Mouse (Mus musculus): ENCODE measurements around the gene Mrpl2. TPM values are rescaled to one million over a fixed set of nuclear protein-coding genes. Genes with fewer than 3 reads are reported as not detected.

The Mrpl2 gene
- polyA plus RNA-seq, 1 experiment from 2014 or later: 144 TPM

- Histone ChIP-seq H3K27ac (ENCODE audit: low read depth) (no peak overlapping the region), H3K9ac (ENCODE audit: low read length) (no peak overlapping the region), H3K4me1 (replicated peaks; ENCODE audit: control insufficient read depth, insufficient read depth, low read length) (no peaks in the 10 kb centered on the region), H3K4me3 (ENCODE audit: low read depth, low read length) (no peak overlapping the region), H3K9me3 (ENCODE audit: control insufficient read depth, low read length) (no peaks in the 10 kb centered on the region), H3K4me2 (ENCODE audit: low read length) (no peak overlapping the region), H3K27me3 (replicated peaks; ENCODE audit: control insufficient read depth, insufficient read depth, low read length) (no peaks in the 10 kb centered on the region), H3K36me3 (ENCODE audit: control insufficient read depth, insufficient read depth, low read length) (peaks cover 92% of the 10 kb centered on the region)
- DNase-seq (ENCODE audit: low spot score): no peak
- no peak for ATAC-seq (replicated peaks; ENCODE audit: low FRiP score, low TSS enrichment, low read depth)
- WGBS: 91% methylated on average over 5 of the region's 5 CpGs
These were observed 16.7 kb downstream of the Mrpl2 start for GRCm38 (mm10) chr17:46662730-46663129.

- no peak overlapping the region for H3K4me3 ChIP-seq (ENCODE audit: low read depth, low read length)
- peaks cover 74% of the 10 kb centered on the region for H3K36me3 ChIP-seq (ENCODE audit: control insufficient read depth, insufficient read depth, low read length)
- ATAC-seq (replicated peaks; ENCODE audit: low FRiP score, low TSS enrichment, low read depth) (no peak), DNase-seq (ENCODE audit: low spot score) (no peak)
- no peak overlapping the region for H3K4me2 ChIP-seq (ENCODE audit: low read length)
- H3K9me3 ChIP-seq (ENCODE audit: control insufficient read depth, low read length): no peaks in the 10 kb centered on the region
- no peaks in the 10 kb centered on the region for H3K4me1 ChIP-seq (replicated peaks; ENCODE audit: control insufficient read depth, insufficient read depth, low read length)
- H3K9ac ChIP-seq (ENCODE audit: low read length): no peak overlapping the region
- WGBS: 92% methylated on average over 16 of the region's 16 CpGs
- H3K27ac ChIP-seq (ENCODE audit: low read depth): no peak overlapping the region
- H3K27me3 ChIP-seq (replicated peaks; ENCODE audit: control insufficient read depth, insufficient read depth, low read length): no peaks in the 10 kb centered on the region
These were observed 21.7 kb downstream of the Mrpl2 start for GRCm38 (mm10) chr17:46667712-46668111.

GRCm38 (mm10) chr17:46669911-46670310, 23.9 kb downstream of the Mrpl2 start:
- peaks cover 14% of the 10 kb centered on the region for H3K4me1 ChIP-seq (replicated peaks; ENCODE audit: control insufficient read depth, insufficient read depth, low read length)
- no peak overlapping the region for H3K9ac ChIP-seq (ENCODE audit: low read length)
- no peak overlapping the region for H3K4me2 ChIP-seq (ENCODE audit: low read length)
- H3K36me3 ChIP-seq (ENCODE audit: control insufficient read depth, insufficient read depth, low read length): peaks cover 56% of the 10 kb centered on the region
- H3K27ac ChIP-seq (ENCODE audit: low read depth): no peak overlapping the region
- ATAC-seq (replicated peaks; ENCODE audit: low FRiP score, low TSS enrichment, low read depth) (no peak), DNase-seq (ENCODE audit: low spot score) (no peak)
- H3K9me3 ChIP-seq (ENCODE audit: control insufficient read depth, low read length): no peaks in the 10 kb centered on the region
- WGBS: 93% methylated on average over 10 of the region's 10 CpGs
- H3K27me3 ChIP-seq (replicated peaks; ENCODE audit: control insufficient read depth, insufficient read depth, low read length): no peaks in the 10 kb centered on the region
- H3K4me3 ChIP-seq (ENCODE audit: low read depth, low read length): no peak overlapping the region

- Histone ChIP-seq H3K4me1 (replicated peaks; ENCODE audit: control insufficient read depth, insufficient read depth, low read length) (peaks cover 23% of the 10 kb centered on the region), H3K4me3 (ENCODE audit: low read depth, low read length) (peak within 1 kb of the TSS; percentile 83), H3K9me3 (ENCODE audit: control insufficient read depth, low read length) (no peaks in the 10 kb centered on the region), H3K9ac (ENCODE audit: low read length) (peak within 1 kb of the TSS; percentile 81), H3K27me3 (replicated peaks; ENCODE audit: control insufficient read depth, insufficient read depth, low read length) (no peaks in the 10 kb centered on the region), H3K36me3 (ENCODE audit: control insufficient read depth, insufficient read depth, low read length) (peaks cover 55% of the 10 kb centered on the region), H3K27ac (ENCODE audit: low read depth) (peak within 1 kb of the TSS; percentile 80), H3K4me2 (ENCODE audit: low read length) (peak within 1 kb of the TSS; percentile 85)
- DNase-seq (ENCODE audit: low spot score): peak; percentile 92
- WGBS: 1% methylated on average over 42 of the region's 43 CpGs
- peak; percentile 92 for ATAC-seq (replicated peaks; ENCODE audit: low FRiP score, low TSS enrichment, low read depth)
These were observed 28.0 kb downstream of the Mrpl2 start, which contains the start of gene Rrp36 for GRCm38 (mm10) chr17:46673850-46674529. Gene Rrp36 (minus strand): TSS chr17:46674352.

GRCm38 (mm10) chr17:46674530-46675283, 28.7 kb downstream of the Mrpl2 start:
- Histone ChIP-seq H3K9ac (ENCODE audit: low read length) (peak overlapping the region; percentile 81), H3K36me3 (ENCODE audit: control insufficient read depth, insufficient read depth, low read length) (peaks cover 47% of the 10 kb centered on the region), H3K4me1 (replicated peaks; ENCODE audit: control insufficient read depth, insufficient read depth, low read length) (peaks cover 30% of the 10 kb centered on the region), H3K4me2 (ENCODE audit: low read length) (peak overlapping the region; percentile 85), H3K27me3 (replicated peaks; ENCODE audit: control insufficient read depth, insufficient read depth, low read length) (no peaks in the 10 kb centered on the region), H3K27ac (ENCODE audit: low read depth) (peak overlapping the region; percentile 80), H3K9me3 (ENCODE audit: control insufficient read depth, low read length) (no peaks in the 10 kb centered on the region), H3K4me3 (ENCODE audit: low read depth, low read length) (peak overlapping the region; percentile 83)
- peak; percentile 32 for ATAC-seq (replicated peaks; ENCODE audit: low FRiP score, low TSS enrichment, low read depth)
- 19% methylated on average over 15 of the region's 15 CpGs for WGBS
- DNase-seq (ENCODE audit: low spot score): no peak

- peak within 1 kb of the TSS; percentile 55 for H3K9ac ChIP-seq (ENCODE audit: low read length)
- ATAC-seq (replicated peaks; ENCODE audit: low FRiP score, low TSS enrichment, low read depth) (no peak), DNase-seq (ENCODE audit: low spot score) (no peak)
- no peaks in the 10 kb centered on the region for H3K27me3 ChIP-seq (replicated peaks; ENCODE audit: control insufficient read depth, insufficient read depth, low read length)
- 78% methylated on average over 8 of the region's 9 CpGs for WGBS
- H3K4me1 ChIP-seq (replicated peaks; ENCODE audit: control insufficient read depth, insufficient read depth, low read length): peaks cover 33% of the 10 kb centered on the region
- H3K27ac ChIP-seq (ENCODE audit: low read depth): peak within 1 kb of the TSS; percentile 66; the same call in 1 of the 2 replicates
- peaks cover 38% of the 10 kb centered on the region for H3K36me3 ChIP-seq (ENCODE audit: control insufficient read depth, insufficient read depth, low read length)
- peak within 1 kb of the TSS; percentile 82 for H3K4me2 ChIP-seq (ENCODE audit: low read length)
- H3K9me3 ChIP-seq (ENCODE audit: control insufficient read depth, low read length): no peaks in the 10 kb centered on the region
- H3K4me3 ChIP-seq (ENCODE audit: low read depth, low read length): peak within 1 kb of the TSS; percentile 86
These were observed 32.4 kb downstream of the Mrpl2 start, which contains the start of gene Mea1 for GRCm38 (mm10) chr17:46678416-46678815. Gene Mea1 (plus strand): TSS chr17:46678793.

GRCm38 (mm10) chr17:46678911-46679310, 32.9 kb downstream of the Mrpl2 start:
- Histone ChIP-seq H3K4me1 (replicated peaks; ENCODE audit: control insufficient read depth, insufficient read depth, low read length) (peaks cover 30% of the 10 kb centered on the region), H3K9ac (ENCODE audit: low read length) (peak overlapping the region; percentile 55; the same call in 1 of the 2 replicates), H3K36me3 (ENCODE audit: control insufficient read depth, insufficient read depth, low read length) (peaks cover 43% of the 10 kb centered on the region)

GRCm38 (mm10) chr17:46679843-46680759, 34.1 kb downstream of the Mrpl2 start:
- Histone ChIP-seq H3K9me3 (ENCODE audit: control insufficient read depth, low read length) (no peaks in the 10 kb centered on the region), H3K4me3 (ENCODE audit: low read depth, low read length) (peak overlapping the region; percentile 86), H3K27me3 (replicated peaks; ENCODE audit: control insufficient read depth, insufficient read depth, low read length) (no peaks in the 10 kb centered on the region), H3K9ac (ENCODE audit: low read length) (peak overlapping the region; percentile 55), H3K4me1 (replicated peaks; ENCODE audit: control insufficient read depth, insufficient read depth, low read length) (peaks cover 22% of the 10 kb centered on the region), H3K4me2 (ENCODE audit: low read length) (peak overlapping the region; percentile 82), H3K27ac (ENCODE audit: low read depth) (peak overlapping the region; percentile 66), H3K36me3 (ENCODE audit: control insufficient read depth, insufficient read depth, low read length) (peaks cover 49% of the 10 kb centered on the region)
- peak; percentile 12; the same call in 1 of the 2 replicates for ATAC-seq (replicated peaks; ENCODE audit: low FRiP score, low TSS enrichment, low read depth)
- DNase-seq (ENCODE audit: low spot score): peak; percentile 82
- 1% methylated on average over 34 of the region's 34 CpGs for WGBS

More at GRCm38 (mm10) chr17:46678911-46679310, 32.9 kb downstream of the Mrpl2 start:
- H3K4me3 ChIP-seq (ENCODE audit: low read depth, low read length): peak overlapping the region; percentile 86; the same call in 1 of the 2 replicates
- H3K9me3 ChIP-seq (ENCODE audit: control insufficient read depth, low read length): no peaks in the 10 kb centered on the region
- DNase-seq (ENCODE audit: low spot score): no peak
- 38% methylated on average over 9 of the region's 9 CpGs for WGBS
- H3K4me2 ChIP-seq (ENCODE audit: low read length): peak overlapping the region; percentile 82
- no peaks in the 10 kb centered on the region for H3K27me3 ChIP-seq (replicated peaks; ENCODE audit: control insufficient read depth, insufficient read depth, low read length)
- no peak overlapping the region for H3K27ac ChIP-seq (ENCODE audit: low read depth)
- no peak for ATAC-seq (replicated peaks; ENCODE audit: low FRiP score, low TSS enrichment, low read depth)
